Mouse (Mus musculus): ENCODE measurements around the gene Gm37240. TPM values are rescaled to one million over a fixed set of nuclear protein-coding genes. Genes with fewer than 3 reads are reported as not detected.

The Gm37240 gene
- polyA plus RNA-seq, 1 experiment, result 1.0 TPM

DNA sequence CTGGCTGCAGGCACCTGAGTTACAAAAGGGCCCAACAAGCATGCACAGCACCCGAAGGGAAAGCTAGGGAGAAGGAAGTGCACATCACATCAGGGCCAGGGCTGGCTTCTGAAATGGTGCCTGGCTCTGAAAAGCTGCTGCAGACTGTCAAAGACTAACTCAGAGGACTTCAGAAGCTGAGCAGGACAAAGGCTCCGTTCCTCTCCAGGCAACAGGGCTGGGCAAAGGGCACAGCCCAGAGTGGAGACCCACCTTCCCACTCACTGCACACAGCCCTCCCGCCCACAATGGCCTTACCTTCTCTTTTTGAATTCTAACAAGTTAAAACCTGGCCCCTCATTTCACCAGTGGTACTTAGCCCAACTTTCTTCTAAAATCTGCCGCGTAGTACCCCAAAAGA lies 223.5 kb downstream of the Gm37240 start:
- 74% methylated on average over 5 of the region's 5 CpGs for WGBS
- Histone ChIP-seq H3K4me3 (replicated peaks; ENCODE audit: control insufficient read depth, low read depth, low read length) (no peak overlapping the region), H3K4me1 (ENCODE audit: control insufficient read depth, insufficient read depth, low read length) (no peaks in the 10 kb centered on the region), H3K27ac (ENCODE audit: control insufficient read depth, insufficient read depth, low read depth, low read length, poor library complexity) (no peak overlapping the region)
- no peak for TF ChIP-seq CTCF (IDR thresholded peaks at IDR 0.05; ENCODE audit: control insufficient read depth, insufficient read depth, low read length)
- TF ChIP-seq POLR2A (IDR thresholded peaks at IDR 0.05; ENCODE audit: borderline replicate concordance, control insufficient read depth, low read depth, low read length), result no peak

DNA sequence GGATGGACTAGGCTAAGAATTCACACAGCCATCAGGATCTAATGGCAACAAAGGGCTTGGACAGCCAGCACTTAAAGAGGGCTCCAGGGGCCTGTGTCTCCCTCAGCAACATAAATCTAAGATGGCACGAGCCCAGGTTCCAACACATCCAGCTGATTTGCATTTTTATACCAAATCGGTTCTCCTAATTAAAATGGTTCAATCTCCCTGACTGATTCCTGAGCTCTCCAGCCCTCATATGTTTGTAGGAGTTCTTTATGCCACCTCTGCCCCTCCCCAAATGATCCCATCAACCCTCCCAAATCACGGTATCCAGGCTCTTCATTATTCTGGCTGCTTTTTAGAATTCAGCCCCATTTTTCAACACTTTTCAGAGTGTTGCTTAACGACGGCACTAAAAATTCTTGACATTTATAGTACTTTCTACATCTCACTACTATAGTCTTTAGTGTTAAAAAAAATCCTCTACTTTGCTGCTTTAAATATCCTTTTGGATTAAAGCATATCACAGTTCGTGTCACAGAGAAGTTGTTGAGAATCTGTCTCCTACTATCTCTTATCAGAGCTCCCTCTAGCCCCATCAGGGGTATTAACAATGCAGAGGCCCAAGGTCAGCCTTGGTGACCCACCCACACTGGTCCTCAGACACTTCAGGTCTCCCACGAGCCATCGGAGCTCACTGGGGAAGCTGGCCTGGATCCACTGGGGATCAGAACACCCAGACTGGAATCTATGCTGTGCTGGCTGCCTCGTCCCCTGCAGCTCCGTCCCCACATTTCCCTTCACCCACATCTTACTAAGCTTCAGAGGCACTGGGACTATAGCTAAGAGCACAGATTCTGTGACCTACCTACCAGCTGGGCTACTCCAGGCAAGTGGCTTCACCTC lies 225.1 kb downstream of the Gm37240 start:
- 80% methylated on average over 10 of the region's 10 CpGs for WGBS
- no peak overlapping the region for H3K4me3 ChIP-seq (replicated peaks; ENCODE audit: control insufficient read depth, low read depth, low read length)
- TF ChIP-seq CTCF (IDR thresholded peaks at IDR 0.05; ENCODE audit: control insufficient read depth, insufficient read depth, low read length) (no peak), POLR2A (IDR thresholded peaks at IDR 0.05; ENCODE audit: borderline replicate concordance, control insufficient read depth, low read depth, low read length) (no peak)
- no peak overlapping the region for H3K27ac ChIP-seq (ENCODE audit: control insufficient read depth, insufficient read depth, low read depth, low read length, poor library complexity)
- H3K4me1 ChIP-seq (ENCODE audit: control insufficient read depth, insufficient read depth, low read length), result no peaks in the 10 kb centered on the region

DNA sequence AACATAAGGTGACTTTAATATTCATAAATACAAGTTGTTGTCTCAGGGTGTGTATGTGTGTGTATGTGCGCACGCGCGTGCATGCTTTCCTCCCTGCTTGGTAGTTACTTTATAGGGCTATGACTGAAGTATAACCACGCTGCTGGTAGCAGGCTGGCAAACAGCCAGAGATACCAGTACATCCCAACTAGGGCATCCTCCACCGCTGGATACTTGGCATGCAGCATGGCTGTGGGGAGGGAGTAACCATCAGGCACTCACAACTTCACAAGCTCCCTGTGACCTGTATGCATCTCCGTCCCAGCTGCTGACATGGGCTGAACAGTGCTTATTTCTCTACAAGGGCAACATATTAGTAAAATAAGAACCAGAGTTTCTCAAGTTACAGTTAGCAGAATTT lies 227.6 kb downstream of the Gm37240 start:
- no peak for TF ChIP-seq CTCF (IDR thresholded peaks at IDR 0.05; ENCODE audit: control insufficient read depth, insufficient read depth, low read length)
- no peak for TF ChIP-seq POLR2A (IDR thresholded peaks at IDR 0.05; ENCODE audit: borderline replicate concordance, control insufficient read depth, low read depth, low read length)
- no peaks in the 10 kb centered on the region for H3K4me1 ChIP-seq (ENCODE audit: control insufficient read depth, insufficient read depth, low read length)
- 83% methylated on average over 7 of the region's 7 CpGs for WGBS
- H3K27ac ChIP-seq (ENCODE audit: control insufficient read depth, insufficient read depth, low read depth, low read length, poor library complexity), result no peak overlapping the region
- no peak overlapping the region for H3K4me3 ChIP-seq (replicated peaks; ENCODE audit: control insufficient read depth, low read depth, low read length)

DNA sequence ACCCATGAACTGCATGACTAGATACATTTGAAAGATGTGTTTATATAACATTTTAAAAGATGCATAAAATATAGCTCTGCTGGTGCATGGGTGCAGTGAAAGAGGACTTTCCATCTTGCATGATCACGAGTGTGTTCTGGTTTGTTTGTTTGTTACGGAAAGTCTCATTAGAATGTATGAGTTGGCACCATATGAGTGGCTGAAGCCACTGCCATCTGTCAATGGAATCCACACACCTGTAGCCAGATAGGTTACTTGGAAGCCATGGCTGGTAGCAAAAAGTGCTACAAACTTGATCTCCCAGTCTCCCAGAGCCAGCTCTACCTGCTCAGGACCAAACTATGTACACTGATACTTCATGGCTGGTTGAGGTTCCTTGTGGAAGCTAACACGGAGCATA lies 231.8 kb downstream of the Gm37240 start:
- Histone ChIP-seq H3K4me1 (ENCODE audit: control insufficient read depth, insufficient read depth, low read length) (no peaks in the 10 kb centered on the region), H3K27ac (ENCODE audit: control insufficient read depth, insufficient read depth, low read depth, low read length, poor library complexity) (no peak overlapping the region), H3K4me3 (replicated peaks; ENCODE audit: control insufficient read depth, low read depth, low read length) (no peak overlapping the region)
- TF ChIP-seq CTCF (IDR thresholded peaks at IDR 0.05; ENCODE audit: control insufficient read depth, insufficient read depth, low read length) (no peak), POLR2A (IDR thresholded peaks at IDR 0.05; ENCODE audit: borderline replicate concordance, control insufficient read depth, low read depth, low read length) (no peak)
- WGBS, result 89% methylated on average over 3 of the region's 3 CpGs

DNA sequence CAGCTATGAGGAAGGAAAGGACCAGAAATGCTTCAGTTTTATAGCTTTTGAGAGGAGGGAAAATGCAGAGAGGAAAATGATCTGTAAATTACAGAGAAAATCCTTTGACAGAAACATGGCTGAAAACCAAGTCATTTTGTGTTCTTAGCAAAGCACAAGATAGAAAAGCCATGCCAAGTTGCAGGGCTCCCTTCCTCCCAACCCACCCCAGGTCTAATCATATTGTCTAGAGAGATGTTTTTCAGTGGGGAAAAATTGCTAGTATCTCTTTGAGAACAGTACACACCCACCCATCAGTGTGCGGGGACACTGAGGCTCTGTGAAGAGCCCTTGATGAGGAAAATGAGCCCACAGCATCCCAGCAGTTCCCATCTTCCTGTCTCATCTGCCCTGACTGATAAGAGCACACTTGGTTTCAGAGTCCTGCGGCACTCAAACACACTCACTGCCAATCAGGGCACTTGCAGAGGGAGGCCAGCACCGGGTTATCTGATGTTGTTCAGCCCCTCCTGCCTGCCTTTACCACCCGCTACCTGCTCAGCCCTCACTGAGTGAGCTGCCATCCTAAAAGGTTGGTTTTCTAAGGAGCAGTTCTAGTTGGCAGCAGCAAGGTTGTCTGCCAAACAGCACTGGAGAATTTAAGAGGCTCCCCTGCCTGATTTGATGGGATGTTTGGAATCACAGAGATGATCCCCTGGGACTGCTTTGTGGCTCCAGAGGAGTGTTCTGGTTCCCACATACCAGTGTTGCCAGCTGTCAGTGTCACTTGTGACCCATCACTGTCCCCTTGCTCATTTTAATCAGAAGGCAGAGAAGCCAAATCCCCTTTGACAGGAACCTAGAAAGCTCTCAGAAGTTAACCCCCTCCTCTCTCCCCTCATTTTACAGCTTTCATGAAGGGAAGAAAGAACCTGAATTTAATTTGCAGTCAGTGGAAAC lies 234.3 kb downstream of the Gm37240 start:
- H3K4me3 ChIP-seq (replicated peaks; ENCODE audit: control insufficient read depth, low read depth, low read length), result no peak overlapping the region
- WGBS, result 63% methylated on average over 4 of the region's 4 CpGs
- no peak overlapping the region for H3K27ac ChIP-seq (ENCODE audit: control insufficient read depth, insufficient read depth, low read depth, low read length, poor library complexity)
- no peaks in the 10 kb centered on the region for H3K4me1 ChIP-seq (ENCODE audit: control insufficient read depth, insufficient read depth, low read length)
- TF ChIP-seq CTCF (IDR thresholded peaks at IDR 0.05; ENCODE audit: control insufficient read depth, insufficient read depth, low read length) (no peak), POLR2A (IDR thresholded peaks at IDR 0.05; ENCODE audit: borderline replicate concordance, control insufficient read depth, low read depth, low read length) (no peak)

DNA sequence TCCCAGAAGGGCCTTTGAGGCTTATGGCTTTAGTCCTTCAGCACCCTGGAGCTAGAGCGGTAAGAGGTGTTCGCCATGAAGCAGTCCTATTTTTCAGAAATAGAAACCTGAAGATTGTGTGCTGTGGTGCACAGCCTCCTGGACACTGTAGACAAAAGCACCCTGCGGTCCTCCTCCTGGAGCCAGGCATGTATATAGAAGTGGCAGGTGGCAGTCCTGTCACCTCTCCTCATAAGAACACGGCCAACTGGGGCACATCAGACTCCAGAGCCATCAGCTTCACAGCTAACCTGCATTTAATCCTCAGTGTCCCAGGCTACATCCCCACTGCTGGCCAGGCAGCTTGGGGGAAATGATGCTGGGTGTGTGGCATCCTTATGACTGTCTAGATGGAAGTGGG lies 238.1 kb downstream of the Gm37240 start:
- no peaks in the 10 kb centered on the region for H3K4me1 ChIP-seq (ENCODE audit: control insufficient read depth, insufficient read depth, low read length)
- 85% methylated on average over 4 of the region's 4 CpGs for WGBS
- TF ChIP-seq POLR2A (IDR thresholded peaks at IDR 0.05; ENCODE audit: borderline replicate concordance, control insufficient read depth, low read depth, low read length) (no peak), CTCF (IDR thresholded peaks at IDR 0.05; ENCODE audit: control insufficient read depth, insufficient read depth, low read length) (0 out of 2 replicates have a peak, but pooled peaks have one; percentile 3)
- no peak overlapping the region for H3K4me3 ChIP-seq (replicated peaks; ENCODE audit: control insufficient read depth, low read depth, low read length)
- no peak overlapping the region for H3K27ac ChIP-seq (ENCODE audit: control insufficient read depth, insufficient read depth, low read depth, low read length, poor library complexity)

DNA sequence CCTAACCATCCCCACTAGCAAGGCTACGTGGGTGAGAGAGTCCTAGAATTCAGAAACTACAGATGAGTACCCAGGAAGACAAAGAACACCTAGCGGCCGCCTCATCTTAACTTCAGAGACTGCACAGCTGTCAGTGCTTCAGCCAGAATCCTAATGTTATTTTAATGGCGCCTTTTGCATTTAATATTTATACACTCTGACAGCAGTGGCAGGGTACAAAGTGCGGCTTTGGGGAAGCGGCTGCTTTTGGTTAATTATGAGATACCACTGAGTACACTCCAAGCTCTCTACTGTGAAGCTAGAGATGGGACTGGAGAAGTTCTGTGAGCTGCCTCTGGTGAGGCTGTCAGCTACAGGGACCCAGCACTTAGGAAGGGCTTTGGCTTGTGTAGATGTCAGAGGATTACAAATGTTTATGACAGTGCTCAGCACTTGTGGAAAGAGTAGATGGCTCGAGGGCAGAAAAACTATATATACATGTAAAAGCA lies 241.8 kb downstream of the Gm37240 start:
- 85% methylated on average over 7 of the region's 7 CpGs for WGBS
- Histone ChIP-seq H3K27ac (ENCODE audit: control insufficient read depth, insufficient read depth, low read depth, low read length, poor library complexity) (no peak overlapping the region), H3K4me3 (replicated peaks; ENCODE audit: control insufficient read depth, low read depth, low read length) (no peak overlapping the region), H3K4me1 (ENCODE audit: control insufficient read depth, insufficient read depth, low read length) (no peaks in the 10 kb centered on the region)
- TF ChIP-seq CTCF (IDR thresholded peaks at IDR 0.05; ENCODE audit: control insufficient read depth, insufficient read depth, low read length) (no peak), POLR2A (IDR thresholded peaks at IDR 0.05; ENCODE audit: borderline replicate concordance, control insufficient read depth, low read depth, low read length) (no peak)

DNA sequence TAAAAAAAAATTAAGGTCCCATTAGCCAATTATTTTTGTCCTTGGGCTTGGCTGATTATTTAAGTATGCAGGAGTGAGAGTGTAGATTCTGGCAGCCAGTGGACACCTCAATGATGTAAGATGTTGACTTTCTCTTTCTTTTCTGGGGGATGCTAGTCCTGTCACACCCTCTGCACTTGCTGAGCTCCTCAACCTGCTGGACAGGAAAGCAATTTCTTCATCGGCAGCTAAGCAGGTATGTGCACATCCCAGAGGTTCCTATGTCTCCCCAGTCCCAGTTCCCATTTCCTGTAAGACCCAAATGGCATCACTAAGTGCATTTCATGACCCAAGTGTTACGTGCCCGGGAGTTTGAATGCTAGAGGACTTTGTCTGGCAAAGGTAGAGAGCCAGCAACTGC lies 242.5 kb downstream of the Gm37240 start:
- Histone ChIP-seq H3K27ac (ENCODE audit: control insufficient read depth, insufficient read depth, low read depth, low read length, poor library complexity) (no peak overlapping the region), H3K4me1 (ENCODE audit: control insufficient read depth, insufficient read depth, low read length) (no peaks in the 10 kb centered on the region), H3K4me3 (replicated peaks; ENCODE audit: control insufficient read depth, low read depth, low read length) (no peak overlapping the region)
- 77% methylated on average over 3 of the region's 3 CpGs for WGBS
- TF ChIP-seq POLR2A (IDR thresholded peaks at IDR 0.05; ENCODE audit: borderline replicate concordance, control insufficient read depth, low read depth, low read length), result no peak
- no peak for TF ChIP-seq CTCF (IDR thresholded peaks at IDR 0.05; ENCODE audit: control insufficient read depth, insufficient read depth, low read length)
